Mouse (Mus musculus): ENCODE measurements at regions not wholly inside any gene's neighbourhood (a gene's known extent, or its start where the extent isn't known, plus 50 kb on each side); places are given as distances from the start of the nearest gene placed in this dataset.

DNA sequence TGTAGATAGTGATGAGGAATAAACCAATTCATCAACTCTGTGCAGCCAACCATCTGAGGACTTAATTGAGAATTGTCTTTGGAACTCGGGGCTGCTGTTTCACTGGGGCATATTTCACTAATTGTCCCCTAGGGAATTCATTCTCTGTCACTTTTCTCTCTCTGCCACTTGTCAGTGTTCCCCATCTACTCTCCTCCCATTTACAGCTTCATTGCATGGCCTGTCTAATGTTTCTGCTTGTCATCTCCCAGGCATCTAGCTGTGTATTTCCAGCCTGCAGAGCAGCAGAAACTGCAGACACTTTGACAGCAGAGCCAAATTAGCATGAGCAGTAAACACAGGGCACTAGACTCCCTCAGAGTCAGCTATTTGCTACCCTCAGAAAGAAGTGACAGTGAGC lies 1105.2 kb downstream of the Ntrk3 start:
- H3K4me3 ChIP-seq (replicated peaks; ENCODE audit: low read length), result no peak overlapping the region
- H3K27me3 ChIP-seq (ENCODE audit: insufficient read depth, low read length), result no peaks in the 10 kb centered on the region
- H3K4me1 ChIP-seq (replicated peaks; ENCODE audit: low read depth, low read length), result no peaks in the 10 kb centered on the region
- H3K36me3 ChIP-seq (ENCODE audit: insufficient read depth, low read length), result no peaks in the 10 kb centered on the region
- no peaks in the 10 kb centered on the region for H3K9me3 ChIP-seq (ENCODE audit: low read length)
- no peak for TF ChIP-seq CTCF (conservative IDR thresholded peaks at IDR 0.05; ENCODE audit: low read length)
- no peak for TF ChIP-seq NANOG (IDR thresholded peaks at IDR 0.05; ENCODE audit: borderline replicate concordance, low read length)
- TF ChIP-seq POU5F1 (IDR thresholded peaks at IDR 0.05; ENCODE audit: borderline replicate concordance, low read length), result no peak

- TF ChIP-seq NANOG (IDR thresholded peaks at IDR 0.05; ENCODE audit: borderline replicate concordance, low read length) (no peak), CTCF (conservative IDR thresholded peaks at IDR 0.05; ENCODE audit: low read length) (no peak), POU5F1 (IDR thresholded peaks at IDR 0.05; ENCODE audit: borderline replicate concordance, low read length) (no peak)
- H3K4me1 ChIP-seq (replicated peaks; ENCODE audit: low read depth, low read length), result no peaks in the 10 kb centered on the region
- H3K36me3 ChIP-seq (ENCODE audit: insufficient read depth, low read length), result no peaks in the 10 kb centered on the region
- H3K4me3 ChIP-seq (replicated peaks; ENCODE audit: low read length), result no peak overlapping the region
- no peaks in the 10 kb centered on the region for H3K27me3 ChIP-seq (ENCODE audit: insufficient read depth, low read length)
- no peaks in the 10 kb centered on the region for H3K9me3 ChIP-seq (ENCODE audit: low read length)
Observed at GRCm38 (mm10) chr7:77623491-77623890, 1114.3 kb downstream of the Ntrk3 start.

DNA sequence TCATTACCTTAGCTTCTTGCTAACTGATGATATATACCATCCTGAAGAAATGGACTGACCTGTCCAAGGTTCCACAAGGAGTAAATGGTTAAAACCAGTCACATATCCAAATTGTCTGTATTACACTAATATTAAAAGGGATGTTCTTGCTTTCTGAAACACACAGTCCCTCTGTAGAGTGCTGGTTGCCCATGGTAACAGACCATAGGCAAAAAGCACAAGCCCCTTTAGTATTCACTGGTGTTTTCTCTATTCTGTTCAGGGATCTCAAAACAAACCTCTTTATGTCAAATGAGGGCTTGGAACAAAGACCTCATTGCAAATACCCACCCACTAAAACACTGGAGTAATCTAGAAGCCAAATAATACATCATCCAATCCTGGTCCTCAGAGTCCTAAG lies 1114.9 kb downstream of the Ntrk3 start:
- no peak overlapping the region for H3K4me3 ChIP-seq (replicated peaks; ENCODE audit: low read length)
- no peak for TF ChIP-seq NANOG (IDR thresholded peaks at IDR 0.05; ENCODE audit: borderline replicate concordance, low read length)
- no peak for TF ChIP-seq CTCF (conservative IDR thresholded peaks at IDR 0.05; ENCODE audit: low read length)
- no peak for TF ChIP-seq POU5F1 (IDR thresholded peaks at IDR 0.05; ENCODE audit: borderline replicate concordance, low read length)
- no peaks in the 10 kb centered on the region for H3K9me3 ChIP-seq (ENCODE audit: low read length)
- H3K27me3 ChIP-seq (ENCODE audit: insufficient read depth, low read length), result no peaks in the 10 kb centered on the region
- no peaks in the 10 kb centered on the region for H3K4me1 ChIP-seq (replicated peaks; ENCODE audit: low read depth, low read length)
- no peaks in the 10 kb centered on the region for H3K36me3 ChIP-seq (ENCODE audit: insufficient read depth, low read length)

- no peak overlapping the region for H3K4me3 ChIP-seq (replicated peaks; ENCODE audit: low read length)
- H3K9me3 ChIP-seq (ENCODE audit: low read length), result peaks cover 6% of the 10 kb centered on the region
- H3K27me3 ChIP-seq (ENCODE audit: insufficient read depth, low read length), result peaks cover 4% of the 10 kb centered on the region; the same call in 1 of the 2 replicates
- no peaks in the 10 kb centered on the region for H3K4me1 ChIP-seq (replicated peaks; ENCODE audit: low read depth, low read length)
- TF ChIP-seq CTCF (conservative IDR thresholded peaks at IDR 0.05; ENCODE audit: low read length) (no peak), NANOG (IDR thresholded peaks at IDR 0.05; ENCODE audit: borderline replicate concordance, low read length) (no peak), POU5F1 (IDR thresholded peaks at IDR 0.05; ENCODE audit: borderline replicate concordance, low read length) (no peak)
- H3K36me3 ChIP-seq (ENCODE audit: insufficient read depth, low read length), result no peaks in the 10 kb centered on the region
Observed at GRCm38 (mm10) chr7:77572872-77573271, 1164.9 kb downstream of the Ntrk3 start.

DNA sequence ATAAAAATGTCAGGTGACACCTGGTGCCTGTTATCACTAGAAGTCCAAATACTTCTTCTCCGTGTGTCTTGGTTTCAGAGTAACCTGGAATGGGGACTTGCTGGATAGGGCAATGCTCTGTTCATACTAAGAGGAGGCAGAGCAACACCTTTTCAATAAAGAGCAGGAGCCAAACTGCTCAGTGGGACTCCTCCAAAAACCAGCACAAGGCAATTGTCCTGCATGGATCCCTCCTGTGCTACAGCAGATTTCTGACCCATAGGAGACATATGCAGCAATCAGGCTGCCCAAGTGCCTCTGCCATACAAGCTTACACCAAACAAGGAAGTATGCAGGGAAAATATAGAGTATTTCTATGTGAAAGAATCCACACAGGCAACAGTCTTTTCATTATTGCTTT lies 1178.7 kb downstream of the Ntrk3 start:
- H3K27me3 ChIP-seq (ENCODE audit: insufficient read depth, low read length), result no peaks in the 10 kb centered on the region
- H3K9me3 ChIP-seq (ENCODE audit: low read length), result no peaks in the 10 kb centered on the region
- TF ChIP-seq POU5F1 (IDR thresholded peaks at IDR 0.05; ENCODE audit: borderline replicate concordance, low read length) (no peak), NANOG (IDR thresholded peaks at IDR 0.05; ENCODE audit: borderline replicate concordance, low read length) (no peak), CTCF (conservative IDR thresholded peaks at IDR 0.05; ENCODE audit: low read length) (no peak)
- no peaks in the 10 kb centered on the region for H3K36me3 ChIP-seq (ENCODE audit: insufficient read depth, low read length)
- H3K4me3 ChIP-seq (replicated peaks; ENCODE audit: low read length), result no peak overlapping the region
- no peaks in the 10 kb centered on the region for H3K4me1 ChIP-seq (replicated peaks; ENCODE audit: low read depth, low read length)

- Histone ChIP-seq H3K4me1 (replicated peaks; ENCODE audit: low read depth, low read length) (no peaks in the 10 kb centered on the region), H3K36me3 (ENCODE audit: insufficient read depth, low read length) (no peaks in the 10 kb centered on the region), H3K27me3 (ENCODE audit: insufficient read depth, low read length) (no peaks in the 10 kb centered on the region), H3K9me3 (ENCODE audit: low read length) (no peaks in the 10 kb centered on the region), H3K4me3 (replicated peaks; ENCODE audit: low read length) (no peak overlapping the region)
- TF ChIP-seq CTCF (conservative IDR thresholded peaks at IDR 0.05; ENCODE audit: low read length), result no peak
- no peak for TF ChIP-seq POU5F1 (IDR thresholded peaks at IDR 0.05; ENCODE audit: borderline replicate concordance, low read length)
- no peak for TF ChIP-seq NANOG (IDR thresholded peaks at IDR 0.05; ENCODE audit: borderline replicate concordance, low read length)
Observed at GRCm38 (mm10) chr7:77558536-77558935, 1179.3 kb downstream of the Ntrk3 start.

- no peaks in the 10 kb centered on the region for H3K9me3 ChIP-seq (ENCODE audit: low read length)
- no peaks in the 10 kb centered on the region for H3K4me1 ChIP-seq (replicated peaks; ENCODE audit: low read depth, low read length)
- H3K36me3 ChIP-seq (ENCODE audit: insufficient read depth, low read length), result no peaks in the 10 kb centered on the region
- no peaks in the 10 kb centered on the region for H3K27me3 ChIP-seq (ENCODE audit: insufficient read depth, low read length)
- TF ChIP-seq NANOG (IDR thresholded peaks at IDR 0.05; ENCODE audit: borderline replicate concordance, low read length) (no peak), POU5F1 (IDR thresholded peaks at IDR 0.05; ENCODE audit: borderline replicate concordance, low read length) (no peak), CTCF (conservative IDR thresholded peaks at IDR 0.05; ENCODE audit: low read length) (no peak)
- no peak overlapping the region for H3K4me3 ChIP-seq (replicated peaks; ENCODE audit: low read length)
Observed at GRCm38 (mm10) chr7:77536890-77537289, 1200.9 kb downstream of the Ntrk3 start.

DNA sequence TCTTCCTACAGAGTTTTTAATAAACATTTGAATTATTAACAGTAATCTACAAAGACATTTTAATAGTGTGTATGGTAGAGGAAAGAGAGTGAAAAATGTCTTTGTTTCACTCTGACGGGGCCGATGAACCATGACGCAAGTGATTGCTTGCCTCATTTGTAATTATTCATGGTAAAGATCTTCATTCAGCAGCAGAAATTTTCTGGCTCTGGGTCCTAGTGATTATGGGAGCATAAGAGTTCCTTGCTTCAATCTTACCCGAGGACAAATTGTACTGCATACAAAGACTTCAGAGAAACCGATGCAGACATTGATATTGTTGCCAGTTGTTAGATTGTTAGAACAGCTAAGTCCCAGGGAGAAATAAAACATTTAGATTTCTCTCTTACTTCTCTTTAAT lies 1209.9 kb downstream of the Ntrk3 start:
- TF ChIP-seq CTCF (conservative IDR thresholded peaks at IDR 0.05; ENCODE audit: low read length), result no peak
- no peak for TF ChIP-seq NANOG (IDR thresholded peaks at IDR 0.05; ENCODE audit: borderline replicate concordance, low read length)
- no peak for TF ChIP-seq POU5F1 (IDR thresholded peaks at IDR 0.05; ENCODE audit: borderline replicate concordance, low read length)
- Histone ChIP-seq H3K9me3 (ENCODE audit: low read length) (no peaks in the 10 kb centered on the region), H3K27me3 (ENCODE audit: insufficient read depth, low read length) (no peaks in the 10 kb centered on the region), H3K36me3 (ENCODE audit: insufficient read depth, low read length) (no peaks in the 10 kb centered on the region), H3K4me1 (replicated peaks; ENCODE audit: low read depth, low read length) (no peaks in the 10 kb centered on the region), H3K4me3 (replicated peaks; ENCODE audit: low read length) (no peak overlapping the region)

GRCm38 (mm10) chr7:77509586-77509985 lies 1228.2 kb downstream of the Ntrk3 start:
- Histone ChIP-seq H3K36me3 (ENCODE audit: insufficient read depth, low read length) (no peaks in the 10 kb centered on the region), H3K9me3 (ENCODE audit: low read length) (no peaks in the 10 kb centered on the region), H3K4me1 (replicated peaks; ENCODE audit: low read depth, low read length) (no peaks in the 10 kb centered on the region), H3K4me3 (replicated peaks; ENCODE audit: low read length) (no peak overlapping the region), H3K27me3 (ENCODE audit: insufficient read depth, low read length) (no peaks in the 10 kb centered on the region)
- TF ChIP-seq POU5F1 (IDR thresholded peaks at IDR 0.05; ENCODE audit: borderline replicate concordance, low read length) (no peak), NANOG (IDR thresholded peaks at IDR 0.05; ENCODE audit: borderline replicate concordance, low read length) (no peak), CTCF (conservative IDR thresholded peaks at IDR 0.05; ENCODE audit: low read length) (no peak)
